Mouse (Mus musculus) ES-Bruce4 (cell line): Measurements from ENCODE around the gene Cbfa2t2. TPM values are rescaled to one million over a fixed set of nuclear protein-coding genes. Genes with fewer than 3 reads are reported as not detected.

ENCODE experiments used
- H3K27ac ChIP-seq: 2 replicates; pipeline ENCODE4 v1.5.1; 2012; ENCODE audit warnings: low read length, inconsistent platforms; ENCODE audit not compliant: insufficient read depth
- H3K27me3 ChIP-seq: 2 replicates; pipeline ENCODE4 v1.6.1; 2012; ENCODE audit warnings: mild to moderate bottlenecking, low read length, inconsistent platforms; ENCODE audit not compliant: control insufficient read depth, poor library complexity, insufficient read depth, severe bottlenecking
- H3K36me3 ChIP-seq: 2 replicates; pipeline ENCODE4 v1.6.1; 2012; ENCODE audit warnings: inconsistent platforms, mild to moderate bottlenecking, low read length, moderate library complexity; ENCODE audit not compliant: control insufficient read depth, poor library complexity, insufficient read depth, severe bottlenecking
- H3K4me1 ChIP-seq: one replicate; pipeline ENCODE4 v1.8.1; 2011; ENCODE audit warnings: low read length; ENCODE audit not compliant: control insufficient read depth, insufficient read depth
- H3K4me3 ChIP-seq: 2 replicates; pipeline ENCODE4 v1.5.1; 2011; ENCODE audit warnings: low read depth, mild to moderate bottlenecking, low read length
- H3K9ac ChIP-seq: 2 replicates; pipeline ENCODE4 v1.6.1; 2012; ENCODE audit warnings: low read depth, mild to moderate bottlenecking, inconsistent platforms; ENCODE audit not compliant: poor library complexity, severe bottlenecking
- H3K9me3 ChIP-seq: replicated peaks from 2 replicates; pipeline ENCODE4 v1.6.1; 2012; ENCODE audit warnings: mild to moderate bottlenecking, low read length, inconsistent platforms; ENCODE audit not compliant: control insufficient read depth, poor library complexity, insufficient read depth, severe bottlenecking
- CTCF ChIP-seq: IDR thresholded peaks from one replicate; pipeline ENCODE4 v1.8.1; 2011; ENCODE audit warnings: low read depth, low read length
- EP300 ChIP-seq: IDR thresholded peaks from 2 replicates; pipeline ENCODE4 v1.6.1; 2011; ENCODE audit warnings: low read depth, low read length; ENCODE audit not compliant: insufficient read depth
- POLR2A ChIP-seq: IDR thresholded peaks from one replicate; pipeline ENCODE4 v1.8.1; 2011; ENCODE audit warnings: low read length; ENCODE audit not compliant: insufficient read depth
- polyA plus RNA-seq: library from polyadenylated mRNA; stranded (reverse); fragments of >200 nt; gene quantifications from 2 replicates; pipeline ENCODE4 v1.2.4, GENCODE M21; 2011; ENCODE audit warnings: low read depth; ENCODE audit not compliant: missing spikeins, insufficient read depth, insufficient read length

Gene Cbfa2t2
- polyA plus RNA-seq, 1 experiment = 79.9 TPM

DNA sequence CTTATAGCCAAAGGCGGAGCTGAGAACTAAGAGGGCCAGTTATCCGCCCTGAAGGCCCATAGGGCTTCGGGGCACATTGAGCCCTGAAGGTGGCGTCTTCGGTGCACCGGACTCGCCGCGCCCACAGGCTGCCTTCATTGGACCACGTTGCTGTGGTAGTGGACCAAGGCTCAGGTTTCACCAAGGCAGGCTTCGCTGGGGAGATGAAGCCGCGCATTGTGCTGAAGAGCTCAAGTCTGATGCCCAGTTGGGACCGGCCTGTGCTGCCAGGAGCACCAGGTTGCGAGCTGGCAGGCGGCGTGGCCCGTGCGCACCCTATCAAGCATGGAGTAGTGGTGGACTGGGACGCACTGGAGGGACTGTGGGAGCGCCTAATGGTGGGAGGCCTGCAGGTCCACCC is 115.6 kb downstream of the Cbfa2t2 start:
- no peak for TF ChIP-seq EP300
- TF ChIP-seq POLR2A = no peak
- peak; percentile 25 for TF ChIP-seq CTCF
- Histone ChIP-seq H3K9me3 (no peaks in the 10 kb centered on the region), H3K4me1 (peaks cover 2% of the 10 kb centered on the region), H3K9ac (no peak overlapping the region), H3K27me3 (peaks cover 2% of the 10 kb centered on the region; the same call in 1 of the 2 replicates), H3K27ac (no peak overlapping the region), H3K4me3 (peak overlapping the region; percentile 59), H3K36me3 (no peaks in the 10 kb centered on the region)

GRCm38 (mm10) chr2:154552424-154552907 is 116.2 kb downstream of the Cbfa2t2 start:
- Histone ChIP-seq H3K36me3 (no peaks in the 10 kb centered on the region), H3K27ac (no peak overlapping the region), H3K9ac (peak overlapping the region; percentile 29; the same call in 1 of the 2 replicates), H3K4me1 (peaks cover 2% of the 10 kb centered on the region), H3K27me3 (peaks cover 2% of the 10 kb centered on the region; the same call in 1 of the 2 replicates), H3K4me3 (peak overlapping the region; percentile 59), H3K9me3 (no peaks in the 10 kb centered on the region)
- TF ChIP-seq CTCF (peak; percentile 55), EP300 (no peak)

DNA sequence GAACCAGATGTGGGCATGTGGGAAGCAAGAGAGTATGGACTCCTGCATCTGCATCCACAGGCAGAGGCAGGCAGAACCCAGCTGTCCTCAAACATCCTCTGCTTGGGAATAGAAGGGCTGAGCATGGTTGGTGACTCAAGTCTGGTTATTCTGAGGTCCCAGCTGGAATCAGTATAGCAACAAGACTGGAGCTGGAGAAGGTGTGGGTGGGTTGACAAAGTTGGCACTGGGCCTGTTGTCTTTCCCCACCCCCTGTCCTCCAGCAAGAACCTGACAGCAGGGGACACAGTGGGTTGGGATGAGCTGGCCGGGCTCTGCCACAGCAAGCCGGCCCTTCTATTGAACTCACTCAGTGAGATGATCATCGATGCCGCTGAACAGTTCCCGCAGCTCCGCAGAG is 119.0 kb downstream of the Cbfa2t2 start:
- no peaks in the 10 kb centered on the region for H3K36me3 ChIP-seq
- no peaks in the 10 kb centered on the region for H3K27me3 ChIP-seq
- H3K4me3 ChIP-seq = no peak overlapping the region
- H3K9ac ChIP-seq = no peak overlapping the region
- no peaks in the 10 kb centered on the region for H3K4me1 ChIP-seq
- no peaks in the 10 kb centered on the region for H3K9me3 ChIP-seq
- no peak for TF ChIP-seq POLR2A
- TF ChIP-seq CTCF = no peak
- TF ChIP-seq EP300 = no peak
- H3K27ac ChIP-seq = no peak overlapping the region

DNA sequence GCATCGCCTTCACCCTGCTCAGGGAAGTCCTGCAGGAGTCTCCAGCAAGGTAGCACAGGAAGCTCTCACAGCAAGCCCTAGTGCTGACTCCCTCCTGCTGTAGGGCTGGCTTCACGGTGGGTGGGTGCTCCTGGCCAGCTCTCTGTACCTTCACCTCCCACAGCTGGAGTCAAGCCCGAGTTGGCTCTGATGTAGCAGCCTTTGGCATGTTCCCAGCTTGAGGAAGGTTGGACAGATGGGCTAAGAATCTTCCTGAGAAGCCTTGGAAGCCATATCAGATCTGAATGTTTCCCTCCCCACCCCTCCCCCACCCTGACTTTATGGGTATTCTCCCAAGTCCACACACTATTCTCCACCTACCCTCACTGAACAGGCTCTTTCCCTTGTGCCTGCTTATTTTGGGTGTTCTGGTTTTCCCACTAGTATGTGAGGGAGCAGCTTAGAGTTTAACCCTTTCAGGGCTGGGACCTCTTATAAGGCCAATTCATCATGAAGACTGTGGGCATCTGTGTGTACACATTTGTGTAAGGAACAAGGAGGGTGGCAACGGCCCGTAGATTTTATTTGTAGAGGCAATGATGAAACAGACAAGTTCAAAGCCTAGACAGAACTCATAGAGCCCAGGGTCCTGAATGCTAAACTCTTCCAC is 121.0 kb downstream of the Cbfa2t2 start:
- TF ChIP-seq POLR2A (no peak), CTCF (no peak), EP300 (no peak)
- H3K9ac ChIP-seq = no peak overlapping the region
- no peaks in the 10 kb centered on the region for H3K4me1 ChIP-seq
- no peak overlapping the region for H3K27ac ChIP-seq
- no peaks in the 10 kb centered on the region for H3K9me3 ChIP-seq
- no peak overlapping the region for H3K4me3 ChIP-seq
- peaks cover 4% of the 10 kb centered on the region; the same call in 1 of the 2 replicates for H3K36me3 ChIP-seq
- H3K27me3 ChIP-seq = no peaks in the 10 kb centered on the region

- H3K36me3 ChIP-seq = peaks cover 11% of the 10 kb centered on the region
- H3K9me3 ChIP-seq = no peaks in the 10 kb centered on the region
- H3K4me3 ChIP-seq = peak within 1 kb of the TSS; percentile 89
- H3K9ac ChIP-seq = peak within 1 kb of the TSS; percentile 56
- H3K4me1 ChIP-seq = no peaks in the 10 kb centered on the region
- TF ChIP-seq POLR2A = peak; percentile 56
- TF ChIP-seq CTCF = no peak
- H3K27ac ChIP-seq = no peak within 1 kb of the TSS
- no peaks in the 10 kb centered on the region for H3K27me3 ChIP-seq
Observed at GRCm38 (mm10) chr2:154558264-154559039, 122.2 kb downstream of the Cbfa2t2 start, which contains the start of gene Necab3. Gene Necab3 (minus strand): TSS chr2:154558890.
